Mouse (Mus musculus) forebrain, embryonic 12.5 days (tissue): ENCODE results near the gene Cfap61. TPM values are rescaled to one million over a fixed set of nuclear protein-coding genes. Genes with fewer than 3 reads are reported as not detected.

ENCODE experiments used
- ATAC-seq: fragments of 200-750 bp; cut with Nextera tagmentation; 2 replicates; pipeline ENCODE4 v1.8.0; 2017; ENCODE audit warnings: moderate TSS enrichment; ENCODE audit not compliant: low FRiP score
- H3K27ac ChIP-seq: fragments of 300-500 bp; sonication (generic); 2 replicates; pipeline ENCODE4 v1.5.1; 2016; ENCODE audit warnings: mild to moderate bottlenecking
- H3K27me3 ChIP-seq: fragments of 300-500 bp; sonication (generic); 2 replicates; pipeline ENCODE4 v1.6.1; 2016; ENCODE audit warnings: mild to moderate bottlenecking
- H3K36me3 ChIP-seq: fragments of 300-500 bp; sonication (generic); replicated peaks from 2 replicates; pipeline ENCODE4 v1.6.1; 2016; ENCODE audit warnings: mild to moderate bottlenecking
- H3K4me1 ChIP-seq: fragments of 300-500 bp; sonication (generic); 2 replicates; pipeline ENCODE4 v1.6.1; 2016
- H3K4me2 ChIP-seq: fragments of 300-500 bp; sonication (generic); 2 replicates; pipeline ENCODE4 v1.6.1; 2016; ENCODE audit warnings: mild to moderate bottlenecking, moderate library complexity
- H3K4me3 ChIP-seq: fragments of 300-500 bp; sonication (generic); replicated peaks from 2 replicates; pipeline ENCODE4 v1.5.1; 2016; ENCODE audit warnings: mild to moderate bottlenecking
- H3K9ac ChIP-seq: fragments of 300-500 bp; sonication (generic); 2 replicates; pipeline ENCODE4 v1.6.1; 2016; ENCODE audit warnings: mild to moderate bottlenecking
- H3K9me3 ChIP-seq: fragments of 300-500 bp; sonication (generic); 2 replicates; pipeline ENCODE4 v1.6.1; 2016
- WGBS: fragments of 180-500 bp; shearing (Covaris S2); methylation state at CpG from one replicate; pipeline ENCODE4 v1.1.7; 2016; 5-methylcytosine and 5-hydroxymethylcytosine counted together
- polyA plus RNA-seq: library from polyadenylated mRNA; unstranded; fragments of >200 nt; fragmentation: Nextera tagmentation; extraction: Ambion mirVana; gene quantifications from 2 replicates; pipeline ENCODE4 v1.2.1, GENCODE M21; 2016

Cfap61 gene
- polyA plus RNA-seq, 1 experiment from 2014 or later, result 1.2 TPM

GRCm38 (mm10) chr2:146107980-146108379, 173.4 kb downstream of the Cfap61 start:
- Histone ChIP-seq H3K4me2 (no peak overlapping the region), H3K4me3 (no peak overlapping the region), H3K4me1 (peaks cover 12% of the 10 kb centered on the region), H3K36me3 (no peaks in the 10 kb centered on the region), H3K27ac (no peak overlapping the region), H3K9me3 (no peaks in the 10 kb centered on the region), H3K9ac (no peak overlapping the region), H3K27me3 (peaks cover 3% of the 10 kb centered on the region; the same call in 1 of the 2 replicates)
- ATAC-seq, result no peak
- 92% methylated on average over 4 of the region's 4 CpGs for WGBS

- 41% methylated on average over 9 of the region's 9 CpGs for WGBS
- Histone ChIP-seq H3K9me3 (no peaks in the 10 kb centered on the region), H3K27ac (no peak overlapping the region), H3K4me3 (no peak overlapping the region), H3K4me1 (peaks cover 12% of the 10 kb centered on the region), H3K9ac (no peak overlapping the region), H3K36me3 (no peaks in the 10 kb centered on the region), H3K27me3 (no peaks in the 10 kb centered on the region), H3K4me2 (no peak overlapping the region)
- ATAC-seq, result no peak
Observed at GRCm38 (mm10) chr2:146109921-146110320, 175.3 kb downstream of the Cfap61 start.

GRCm38 (mm10) chr2:146116282-146116681, 181.7 kb downstream of the Cfap61 start:
- ATAC-seq, result no peak

GRCm38 (mm10) chr2:146116726-146117125, 182.1 kb downstream of the Cfap61 start:
- peaks cover 16% of the 10 kb centered on the region for H3K4me1 ChIP-seq
- H3K9ac ChIP-seq, result no peak overlapping the region
- H3K27me3 ChIP-seq, result 0 out of 2 replicates have a peak, but pooled peaks cover 6% of the 10 kb centered on the region
- H3K36me3 ChIP-seq, result no peaks in the 10 kb centered on the region
- no peak overlapping the region for H3K4me2 ChIP-seq
- no peak overlapping the region for H3K4me3 ChIP-seq
- no peaks in the 10 kb centered on the region for H3K9me3 ChIP-seq
- 93% methylated on average over 5 of the region's 5 CpGs for WGBS
- no peak for ATAC-seq
- no peak overlapping the region for H3K27ac ChIP-seq

More at GRCm38 (mm10) chr2:146116282-146116681, 181.7 kb downstream of the Cfap61 start:
- Histone ChIP-seq H3K9me3 (no peaks in the 10 kb centered on the region), H3K4me2 (no peak overlapping the region), H3K36me3 (no peaks in the 10 kb centered on the region), H3K9ac (no peak overlapping the region), H3K27ac (no peak overlapping the region), H3K4me3 (no peak overlapping the region), H3K4me1 (peaks cover 16% of the 10 kb centered on the region), H3K27me3 (0 out of 2 replicates have a peak, but pooled peaks cover 4% of the 10 kb centered on the region)
- WGBS, result 93% methylated on average over 6 of the region's 6 CpGs

GRCm38 (mm10) chr2:146117191-146117914, 182.8 kb downstream of the Cfap61 start:
- Histone ChIP-seq H3K27me3 (peaks cover 9% of the 10 kb centered on the region; the same call in 1 of the 2 replicates), H3K27ac (no peak overlapping the region), H3K36me3 (no peaks in the 10 kb centered on the region), H3K4me2 (no peak overlapping the region; the same call in 1 of the 2 replicates), H3K4me1 (peaks cover 16% of the 10 kb centered on the region), H3K9me3 (no peaks in the 10 kb centered on the region), H3K4me3 (no peak overlapping the region), H3K9ac (no peak overlapping the region)
- WGBS, result 24% methylated on average over 17 of the region's 17 CpGs
- ATAC-seq, result peak; percentile 59; the same call in 1 of the 2 replicates

- no peak overlapping the region for H3K4me2 ChIP-seq
- H3K27me3 ChIP-seq, result peaks cover 9% of the 10 kb centered on the region; the same call in 1 of the 2 replicates
- H3K4me3 ChIP-seq, result no peak overlapping the region
- 30% methylated on average over 3 of the region's 3 CpGs for WGBS
- no peaks in the 10 kb centered on the region for H3K9me3 ChIP-seq
- no peak overlapping the region for H3K9ac ChIP-seq
- H3K4me1 ChIP-seq, result peaks cover 16% of the 10 kb centered on the region
- peak; percentile 70; the same call in 1 of the 2 replicates for ATAC-seq
- H3K27ac ChIP-seq, result no peak overlapping the region
- no peaks in the 10 kb centered on the region for H3K36me3 ChIP-seq
Observed at GRCm38 (mm10) chr2:146117915-146118403, 183.4 kb downstream of the Cfap61 start.

GRCm38 (mm10) chr2:146121551-146121950, 187.0 kb downstream of the Cfap61 start:
- Histone ChIP-seq H3K4me3 (no peak overlapping the region), H3K27me3 (peaks cover 12% of the 10 kb centered on the region; the same call in 1 of the 2 replicates), H3K36me3 (no peaks in the 10 kb centered on the region), H3K4me1 (peaks cover 16% of the 10 kb centered on the region), H3K4me2 (no peak overlapping the region), H3K9ac (no peak overlapping the region), H3K9me3 (no peaks in the 10 kb centered on the region), H3K27ac (no peak overlapping the region)
- ATAC-seq, result no peak
- WGBS, result 91% methylated on average over 7 of the region's 7 CpGs

GRCm38 (mm10) chr2:146125129-146125528, 190.5 kb downstream of the Cfap61 start:
- Histone ChIP-seq H3K4me1 (0 out of 2 replicates have a peak, but pooled peaks cover 3% of the 10 kb centered on the region), H3K4me3 (no peak overlapping the region), H3K9me3 (no peaks in the 10 kb centered on the region), H3K27ac (no peak overlapping the region), H3K9ac (no peak overlapping the region), H3K4me2 (no peak overlapping the region), H3K36me3 (no peaks in the 10 kb centered on the region), H3K27me3 (peaks cover 8% of the 10 kb centered on the region; the same call in 1 of the 2 replicates)
- no peak for ATAC-seq
- WGBS, result 89% methylated on average over 2 of the region's 2 CpGs

- no peak; the same call in 1 of the 2 replicates for ATAC-seq
- Histone ChIP-seq H3K36me3 (no peaks in the 10 kb centered on the region), H3K9ac (no peak overlapping the region), H3K4me1 (0 out of 2 replicates have a peak, but pooled peaks cover 3% of the 10 kb centered on the region), H3K4me2 (no peak overlapping the region), H3K27ac (no peak overlapping the region), H3K9me3 (no peaks in the 10 kb centered on the region), H3K4me3 (no peak overlapping the region), H3K27me3 (0 out of 2 replicates have a peak, but pooled peaks cover 2% of the 10 kb centered on the region)
- 45% methylated on average over 6 of the region's 6 CpGs for WGBS
Observed at GRCm38 (mm10) chr2:146128622-146129021, 194.0 kb downstream of the Cfap61 start.

GRCm38 (mm10) chr2:146130514-146130913, 195.9 kb downstream of the Cfap61 start:
- Histone ChIP-seq H3K27ac (no peak overlapping the region), H3K9me3 (peaks cover 4% of the 10 kb centered on the region)
- 94% methylated on average over 3 of the region's 3 CpGs for WGBS

GRCm38 (mm10) chr2:146134275-146134674, 199.7 kb downstream of the Cfap61 start:
- Histone ChIP-seq H3K4me1 (no peaks in the 10 kb centered on the region), H3K9me3 (peaks cover 4% of the 10 kb centered on the region), H3K27me3 (no peaks in the 10 kb centered on the region), H3K4me3 (no peak overlapping the region), H3K9ac (no peak overlapping the region), H3K36me3 (no peaks in the 10 kb centered on the region), H3K27ac (no peak overlapping the region), H3K4me2 (no peak overlapping the region)
- WGBS, result 91% methylated on average over 6 of the region's 6 CpGs
- no peak for ATAC-seq

More at GRCm38 (mm10) chr2:146130514-146130913, 195.9 kb downstream of the Cfap61 start:
- no peak for ATAC-seq
- Histone ChIP-seq H3K4me2 (no peak overlapping the region), H3K4me1 (0 out of 2 replicates have a peak, but pooled peaks cover 3% of the 10 kb centered on the region), H3K9ac (no peak overlapping the region), H3K4me3 (no peak overlapping the region), H3K27me3 (no peaks in the 10 kb centered on the region), H3K36me3 (no peaks in the 10 kb centered on the region)

- H3K9me3 ChIP-seq, result no peaks in the 10 kb centered on the region
- no peak for ATAC-seq
- 92% methylated on average over 3 of the region's 3 CpGs for WGBS
Observed at GRCm38 (mm10) chr2:146140711-146141110, 206.1 kb downstream of the Cfap61 start.

More at GRCm38 (mm10) chr2:146140711-146141110, 206.1 kb downstream of the Cfap61 start:
- Histone ChIP-seq H3K4me3 (no peak overlapping the region), H3K27me3 (no peaks in the 10 kb centered on the region), H3K36me3 (no peaks in the 10 kb centered on the region), H3K27ac (no peak overlapping the region), H3K4me2 (no peak overlapping the region), H3K9ac (no peak overlapping the region), H3K4me1 (no peaks in the 10 kb centered on the region)
